ENCODE assay signal across 8 mouse cellular contexts in the genomic region with DNA sequence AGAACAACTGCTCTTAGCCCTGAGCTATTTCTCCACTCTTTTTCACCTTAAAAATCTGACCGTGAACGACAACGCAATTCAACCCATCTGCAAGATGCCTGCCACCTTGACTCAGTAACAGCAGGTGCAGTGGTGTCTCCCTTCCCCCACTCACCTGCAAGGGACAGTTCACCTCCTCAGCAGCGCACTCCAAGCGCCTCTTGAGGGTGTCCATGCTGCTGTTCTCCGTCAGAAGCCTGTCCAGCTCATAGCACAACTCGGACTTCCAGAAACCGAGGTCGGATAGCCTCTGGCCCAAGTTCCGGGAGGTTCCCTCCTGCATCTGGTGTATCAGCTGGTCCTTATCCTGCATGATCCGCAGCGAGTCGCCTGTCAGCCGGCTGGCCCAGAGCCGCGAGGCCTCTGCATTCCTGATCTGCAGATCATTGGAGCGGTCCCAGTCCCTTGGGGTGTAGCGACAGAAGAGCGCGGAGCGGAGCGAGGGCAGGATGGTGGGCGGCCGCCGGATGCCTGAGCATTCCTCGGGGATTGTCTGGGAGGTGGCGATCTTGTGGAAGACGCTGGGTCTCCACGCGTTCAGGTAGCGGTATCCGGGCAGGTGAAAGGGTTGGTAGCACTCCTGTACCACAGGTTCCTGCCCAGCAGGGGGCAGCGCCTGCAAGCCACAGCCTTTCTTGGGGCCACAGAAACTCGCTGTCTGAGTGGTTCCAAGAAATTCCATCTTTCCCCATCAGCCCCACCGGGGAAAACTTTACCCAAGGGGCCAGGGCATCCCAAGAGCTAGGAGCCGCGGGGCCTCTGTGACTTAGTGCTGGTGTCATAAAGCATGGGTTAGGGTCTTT. TPM values are rescaled to one million over a fixed set of nuclear protein-coding genes. Genes with fewer than 3 reads are reported as not detected.
A peak's percentile ranks its signal among the peaks of the same experiment; 100 is the strongest.
DNase-seq lines count a peak whose midpoint lies in the region; ATAC-seq and TF ChIP-seq lines count a peak whose summit lies in the region.

A gene (minus strand): TSS at position 792 of the 842 bp plus-strand sequence.

- H3K9ac ChIP-seq in hindbrain, embryonic 14.5 days = peak within 1 kb of the TSS; percentile 50
- no peak within 1 kb of the TSS for H3K9ac ChIP-seq in limb, embryonic 14.5 days (ENCODE audit: low read depth, low read length, severe bottlenecking)
- H3K9ac ChIP-seq in midbrain, embryonic 15.5 days = peak within 1 kb of the TSS; percentile 32

- no peak within 1 kb of the TSS for H3K27ac ChIP-seq in hindbrain, embryonic 14.5 days
- no peak within 1 kb of the TSS for H3K27ac ChIP-seq in limb, embryonic 14.5 days (replicated peaks; ENCODE audit: low read depth, low read length)
- 0 out of 2 replicates have a peak within 1 kb of the TSS, but pooled peaks have one; percentile 26 for H3K27ac ChIP-seq in midbrain, embryonic 15.5 days

- H3K4me1 ChIP-seq in hindbrain, embryonic 14.5 days (replicated peaks; ENCODE audit: control insufficient read depth, insufficient read depth, low read length) = no peaks in the 10 kb centered on the region
- no peaks in the 10 kb centered on the region; the same call in 1 of the 2 replicates for H3K4me1 ChIP-seq in limb, embryonic 14.5 days (ENCODE audit: control insufficient read depth, insufficient read depth, low read length)
- H3K4me1 ChIP-seq in midbrain, embryonic 15.5 days = peaks cover 9% of the 10 kb centered on the region; the same call in 1 of the 2 replicates

- no peaks in the 10 kb centered on the region for H3K9me3 ChIP-seq in hindbrain, embryonic 14.5 days (ENCODE audit: control insufficient read depth, low read length)
- no peaks in the 10 kb centered on the region for H3K9me3 ChIP-seq in limb, embryonic 14.5 days (ENCODE audit: control insufficient read depth, low read length)
- H3K9me3 ChIP-seq in midbrain, embryonic 15.5 days = no peaks in the 10 kb centered on the region

- H3K27me3 ChIP-seq in hindbrain, embryonic 14.5 days (ENCODE audit: control insufficient read depth, insufficient read depth, low read length) = no peaks in the 10 kb centered on the region
- H3K27me3 ChIP-seq in limb, embryonic 14.5 days (ENCODE audit: control insufficient read depth, insufficient read depth, low read length) = no peaks in the 10 kb centered on the region; the same call in 1 of the 2 replicates
- no peaks in the 10 kb centered on the region; the same call in 1 of the 2 replicates for H3K27me3 ChIP-seq in midbrain, embryonic 15.5 days (replicated peaks)

- WGBS in hindbrain, embryonic 14.5 days = 9% methylated on average over 37 of the region's 37 CpGs
- 7% methylated on average over 36 of the region's 37 CpGs for WGBS in limb, embryonic 14.5 days
- 8% methylated on average over 37 of the region's 37 CpGs for WGBS in midbrain, embryonic 15.5 days

- H3K36me3 ChIP-seq in hindbrain, embryonic 14.5 days (replicated peaks; ENCODE audit: control insufficient read depth, insufficient read depth) = no peaks in the 10 kb centered on the region
- no peaks in the 10 kb centered on the region for H3K36me3 ChIP-seq in limb, embryonic 14.5 days (ENCODE audit: control insufficient read depth, insufficient read depth, low read length)
- no peaks in the 10 kb centered on the region for H3K36me3 ChIP-seq in midbrain, embryonic 15.5 days (replicated peaks)

- TF ChIP-seq POLR2A in limb, embryonic 14.5 days (IDR thresholded peaks at IDR 0.05; ENCODE audit: borderline replicate concordance, extremely low read depth, insufficient read depth, insufficient read length) = no peak

- peak within 1 kb of the TSS; percentile 28 for H3K4me3 ChIP-seq in hindbrain, embryonic 14.5 days (replicated peaks; ENCODE audit: low read length)
- H3K4me3 ChIP-seq in limb, embryonic 14.5 days (replicated peaks; ENCODE audit: low read length) = peak within 1 kb of the TSS; percentile 20
- H3K4me3 ChIP-seq in midbrain, embryonic 15.5 days = peak within 1 kb of the TSS; percentile 40

- ATAC-seq in frontal cortex, adult (ENCODE audit: low TSS enrichment) = peak; percentile 82
- 0 out of 2 replicates have a peak, but pooled peaks have one; percentile 50 for ATAC-seq in erythroblast, adult 5-6 weeks (replicated peaks; ENCODE audit: low FRiP score, poor library complexity, severe bottlenecking)
- ATAC-seq in hindbrain, embryonic 14.5 days (ENCODE audit: low FRiP score) = 0 out of 2 replicates have a peak, but pooled peaks have one; percentile 59
- ATAC-seq in limb, embryonic 14.5 days (ENCODE audit: low FRiP score, low read depth) = peak; percentile 50; the same call in 1 of the 2 replicates
- ATAC-seq in midbrain, embryonic 15.5 days (replicated peaks) = peak; percentile 76

- no peak for DNase-seq in frontal cortex, postnatal 25 days (ENCODE audit: low spot score in 2 of 2)
- peak; percentile 60 for DNase-seq in adrenal gland, postnatal 14 days
- DNase-seq in hindbrain, embryonic 14.5 days (ENCODE audit: low spot score) = peak; percentile 62
- no peak for DNase-seq in limb, embryonic 14.5 days (ENCODE audit: low spot score)
- DNase-seq in testis, postnatal 10 days (ENCODE audit: low spot score) = peak; percentile 63

- H3K4me2 ChIP-seq in hindbrain, embryonic 14.5 days (replicated peaks) = peak within 1 kb of the TSS; percentile 54
- H3K4me2 ChIP-seq in limb, embryonic 14.5 days (replicated peaks; ENCODE audit: low read depth, low read length, severe bottlenecking) = peak within 1 kb of the TSS; percentile 42
- H3K4me2 ChIP-seq in midbrain, embryonic 15.5 days = peak within 1 kb of the TSS; percentile 62

RNA-seq across cellular contexts. Expression of the gene that starts here (rescaled TPM):
- not detected in 2 replicates for total RNA-seq in adrenal gland, postnatal 14 days (2021)
- total RNA-seq in erythroblast, adult 5-6 weeks (2015; ENCODE audit: low replicate concordance) = not detected in 2 replicates
- not detected in 2 replicates for total RNA-seq in erythroblast, adult 5-6 weeks (2017; ENCODE audit: low replicate concordance)
- 16.1 and 17.9 TPM in 2 replicates for polyA plus RNA-seq in hindbrain, embryonic 14.5 days (2014; fragmentation: Nextera tagmentation; extraction: Ambion mirVana)
- 1.2 and 1.4 TPM in 2 replicates for polyA plus RNA-seq in limb, embryonic 14.5 days (2012; rRNA removed)
- polyA plus RNA-seq in limb, embryonic 14.5 days (2014; fragmentation: Nextera tagmentation; extraction: Ambion mirVana) = 1.1 and 2.0 TPM in 2 replicates
- 12.1 and 13.3 TPM in 2 replicates for polyA plus RNA-seq in midbrain, embryonic 15.5 days (2015; fragmentation: Nextera tagmentation; extraction: Ambion mirVana)

Comparison
In these comparisons a context has a peak if more than half of its experiments do, and no peak if none do; other contexts are left out.
1. Peak in DNase-seq in adrenal gland, postnatal 14 days; RNA of the gene not detected or under 1 TPM.
2. Peak in ATAC-seq in erythroblast, adult 5-6 weeks; RNA of the gene not detected or under 1 TPM.
3. DNase-seq: peak in hindbrain, embryonic 14.5 days (single experiment) and testis, postnatal 10 days (single experiment); none in frontal cortex, postnatal 25 days (0 of 2) and limb, embryonic 14.5 days (single experiment).
4. Peak in every context shown above with its lines, with median percentiles within 50 percentile points of each other: ATAC-seq, H3K4me2 ChIP-seq and H3K4me3 ChIP-seq.